Mouse (Mus musculus): Measurements from ENCODE around the gene Errfi1.
A peak's percentile ranks its signal among the peaks of the same experiment; 100 is the strongest.

Gene Errfi1

GRCm38 (mm10) chr4:150853680-150854461 is at the start of gene Errfi1:
TSS of gene Errfi1 (plus strand) at chr4:150853919.
- no peak for DNase-seq

- no peak for DNase-seq
Observed at GRCm38 (mm10) chr4:150804204-150804603, 49.5 kb upstream of the Errfi1 start.

- no peak for DNase-seq
Observed at GRCm38 (mm10) chr4:150807727-150808470, 45.8 kb upstream of the Errfi1 start.

- DNase-seq = no peak
Observed at GRCm38 (mm10) chr4:150808471-150808847, 45.3 kb upstream of the Errfi1 start.

- peak; percentile 61 for DNase-seq
Observed at GRCm38 (mm10) chr4:150809323-150809722, 44.4 kb upstream of the Errfi1 start.

- DNase-seq = no peak
Observed at GRCm38 (mm10) chr4:150815144-150815543, 38.6 kb upstream of the Errfi1 start.

GRCm38 (mm10) chr4:150816414-150816951 is 37.2 kb upstream of the Errfi1 start:
- no peak for DNase-seq

- DNase-seq = no peak
Observed at GRCm38 (mm10) chr4:150819126-150819910, 34.4 kb upstream of the Errfi1 start.

GRCm38 (mm10) chr4:150821381-150821780 is 32.3 kb upstream of the Errfi1 start:
- DNase-seq = no peak

- DNase-seq = no peak
Observed at GRCm38 (mm10) chr4:150822624-150823023, 31.1 kb upstream of the Errfi1 start.

- no peak for DNase-seq
Observed at GRCm38 (mm10) chr4:150823614-150824480, 29.9 kb upstream of the Errfi1 start.

- DNase-seq = no peak
Observed at GRCm38 (mm10) chr4:150824877-150825276, 28.8 kb upstream of the Errfi1 start.

- peak; percentile 56 for DNase-seq
Observed at GRCm38 (mm10) chr4:150825531-150825930, 28.2 kb upstream of the Errfi1 start.

- DNase-seq = no peak
Observed at GRCm38 (mm10) chr4:150831321-150831720, 22.4 kb upstream of the Errfi1 start.

- DNase-seq = no peak
Observed at GRCm38 (mm10) chr4:150831941-150832340, 21.8 kb upstream of the Errfi1 start.

- DNase-seq = no peak
Observed at GRCm38 (mm10) chr4:150835163-150835562, 18.6 kb upstream of the Errfi1 start.

- DNase-seq = no peak
Observed at GRCm38 (mm10) chr4:150836258-150836657, 17.5 kb upstream of the Errfi1 start.

GRCm38 (mm10) chr4:150836961-150837360 is 16.8 kb upstream of the Errfi1 start:
- DNase-seq = no peak

GRCm38 (mm10) chr4:150837458-150837857 is 16.3 kb upstream of the Errfi1 start:
- no peak for DNase-seq

GRCm38 (mm10) chr4:150842045-150842444 is 11.7 kb upstream of the Errfi1 start:
- DNase-seq = no peak

- no peak for DNase-seq
Observed at GRCm38 (mm10) chr4:150843181-150843580, 10.5 kb upstream of the Errfi1 start.

- DNase-seq = no peak
Observed at GRCm38 (mm10) chr4:150846316-150846715, 7.4 kb upstream of the Errfi1 start.

Data from embryo, embryonic 11 days (tissue).